Mouse (Mus musculus) embryonic fibroblast, embryonic 13.5 days (primary cell): ENCODE results near the gene Hmcn1.

Experiments
- CTCF ChIP-seq: IDR thresholded peaks from 2 replicates; pipeline ENCODE4 v1.5.1; 2011; ENCODE audit warnings: mild to moderate bottlenecking, control low read depth, low read length, moderate library complexity, borderline replicate concordance; ENCODE audit not compliant: insufficient read depth
- POLR2A ChIP-seq: IDR thresholded peaks from 2 replicates; pipeline ENCODE4 v1.6.1; 2011; ENCODE audit warnings: low read depth, mild to moderate bottlenecking, control low read depth, low read length, moderate library complexity

GRCm38 (mm10) chr1:150802642-150803041, 190.6 kb downstream of the Hmcn1 start:
- TF ChIP-seq POLR2A = no peak
- TF ChIP-seq CTCF = no peak
